Mouse (Mus musculus) bone marrow, adult 2 months (tissue): ENCODE results near the gene Dgcr6. TPM values are rescaled to one million over a fixed set of nuclear protein-coding genes. Genes with fewer than 3 reads are reported as not detected.
A peak's percentile ranks its signal among the peaks of the same experiment; 100 is the strongest.

Experiments
- H3K27ac ChIP-seq: fragments of 200-500 bp; 2 replicates; pipeline ENCODE4 v1.5.1; 2012; ENCODE audit warnings: low read depth, mild to moderate bottlenecking, control low read depth, inconsistent platforms, low read length; ENCODE audit not compliant: control insufficient read depth, poor library complexity, insufficient read depth
- H3K4me1 ChIP-seq: fragments of 200-500 bp; 2 replicates; pipeline ENCODE4 v1.6.1; 2011; ENCODE audit warnings: low read length; ENCODE audit not compliant: control insufficient read depth, insufficient read depth
- H3K4me3 ChIP-seq: fragments of 200-500 bp; replicated peaks from 2 replicates; pipeline ENCODE3; 2011; ENCODE audit warnings: mild to moderate bottlenecking, low read depth, low read length, control low read depth; ENCODE audit not compliant: control insufficient read depth
- CTCF ChIP-seq: fragments of 200-500 bp; IDR thresholded peaks from 2 replicates; pipeline ENCODE4 v1.5.1; 2011; ENCODE audit warnings: low read length, control low read depth; ENCODE audit not compliant: control insufficient read depth, insufficient read depth
- POLR2A ChIP-seq: fragments of 200-500 bp; IDR thresholded peaks from 2 replicates; pipeline ENCODE4 v1.6.1; 2011; ENCODE audit warnings: low read depth, mild to moderate bottlenecking, control low read depth, low read length, borderline replicate concordance; ENCODE audit not compliant: control insufficient read depth
- WGBS: fragments of 180-500 bp; shearing (Covaris S2); methylation state at CpG from one replicate; pipeline ENCODE4 v1.1.7; 2018; 5-methylcytosine and 5-hydroxymethylcytosine counted together
- polyA plus RNA-seq: library from polyadenylated mRNA; stranded (reverse); fragments of >200 nt; gene quantifications from 2 replicates; pipeline ENCODE4 v1.2.4, GENCODE M21; 2011; ENCODE audit warnings: low replicate concordance; ENCODE audit not compliant: missing spikeins, insufficient read depth, insufficient read length

Gene Dgcr6
- polyA plus RNA-seq, 1 experiment, result 71.5 TPM

DNA sequence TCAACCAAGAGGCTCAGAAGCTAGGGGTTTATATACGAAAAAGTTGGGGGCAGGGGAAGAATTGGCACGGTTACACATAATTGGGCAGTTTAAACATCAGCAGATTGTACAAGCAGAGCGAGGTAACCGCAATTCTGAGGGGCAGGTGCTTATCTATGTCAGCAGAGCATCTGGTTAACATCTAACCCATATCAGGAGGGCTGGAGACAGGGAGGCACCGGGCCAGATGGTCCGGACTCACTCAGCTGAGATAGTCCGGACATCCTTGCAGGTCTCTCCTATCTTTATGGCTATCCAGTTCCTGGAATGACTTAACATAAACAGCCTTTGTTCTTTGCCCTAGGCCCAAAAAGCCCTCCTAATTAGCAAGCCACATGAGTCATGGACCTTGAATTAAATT lies 58.4 kb downstream of the Dgcr6 start:
- 63% methylated on average over 7 of the region's 7 CpGs for WGBS

DNA sequence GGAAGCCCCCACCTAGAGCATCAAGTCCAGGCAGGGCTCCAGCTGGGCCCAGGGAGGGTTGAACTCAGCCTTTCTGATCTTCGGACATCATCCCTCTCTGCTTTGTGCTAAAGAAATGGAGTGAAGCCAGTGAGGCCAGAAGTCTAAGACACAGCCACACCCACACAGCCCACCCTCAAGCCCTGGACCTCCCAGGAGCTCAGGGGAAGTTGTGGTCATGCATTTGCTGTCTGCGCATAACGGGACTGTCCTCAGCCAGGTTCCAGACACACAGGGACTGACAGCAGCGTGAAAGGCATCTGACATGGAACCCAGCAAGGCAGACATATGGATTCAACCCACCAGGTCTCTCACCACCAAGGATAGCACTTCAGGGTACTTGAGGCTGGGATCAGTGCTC lies 63.8 kb downstream of the Dgcr6 start:
- no peak overlapping the region for H3K27ac ChIP-seq
- no peak overlapping the region for H3K4me3 ChIP-seq
- WGBS, result 25% methylated on average over 4 of the region's 4 CpGs
- TF ChIP-seq CTCF (no peak), POLR2A (no peak)
- no peaks in the 10 kb centered on the region; the same call in none of the 2 replicates for H3K4me1 ChIP-seq

More for the DNA sequence above, 58.4 kb downstream of the Dgcr6 start:
- TF ChIP-seq POLR2A (no peak), CTCF (no peak)
- Histone ChIP-seq H3K27ac (no peak overlapping the region), H3K4me3 (no peak overlapping the region), H3K4me1 (no peaks in the 10 kb centered on the region; the same call in none of the 2 replicates)

GRCm38 (mm10) chr16:18118285-18118684 lies 65.6 kb downstream of the Dgcr6 start:
- 11% methylated on average over 3 of the region's 3 CpGs for WGBS
- TF ChIP-seq POLR2A, result no peak
- Histone ChIP-seq H3K4me3 (no peak overlapping the region), H3K4me1 (no peaks in the 10 kb centered on the region; the same call in none of the 2 replicates), H3K27ac (no peak overlapping the region)

DNA sequence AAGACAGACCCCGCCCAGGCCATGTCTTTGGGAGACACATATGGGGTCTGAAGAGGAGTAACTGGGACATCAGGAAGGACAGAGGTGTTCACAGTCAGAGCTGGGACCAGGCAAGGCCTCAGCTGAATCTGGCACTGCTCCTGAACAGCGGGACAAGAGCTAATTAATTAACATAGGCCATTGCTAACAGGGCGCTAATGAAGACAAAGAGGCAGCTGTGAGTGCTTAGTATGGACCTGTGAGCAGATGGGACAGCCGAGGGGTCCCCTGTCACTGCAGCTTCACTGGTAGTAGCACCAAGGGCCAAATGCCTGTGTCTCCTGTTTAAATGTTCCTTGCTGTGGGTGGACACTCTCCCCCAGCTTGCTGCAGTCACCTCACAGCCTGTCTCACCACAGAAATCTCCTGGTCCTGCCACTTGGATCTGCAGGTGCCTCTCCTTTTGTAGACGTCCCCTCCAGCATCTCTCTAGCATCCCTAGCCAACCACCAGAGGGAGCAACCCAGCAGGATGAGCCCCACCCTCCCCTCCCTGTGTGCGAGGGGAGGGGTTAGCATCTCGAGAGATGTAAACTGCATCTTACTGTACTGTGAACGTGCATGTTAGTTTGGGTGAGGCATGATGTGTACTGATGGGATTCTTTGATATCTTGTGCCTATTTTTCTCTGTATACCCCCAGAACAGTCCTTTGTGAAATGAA lies 66.5 kb downstream of the Dgcr6 start:
- TF ChIP-seq CTCF, result peak; percentile 58
- TF ChIP-seq POLR2A, result no peak
- no peak overlapping the region for H3K4me3 ChIP-seq
- 45% methylated on average over 8 of the region's 8 CpGs for WGBS
- no peak overlapping the region for H3K27ac ChIP-seq
- no peaks in the 10 kb centered on the region; the same call in none of the 2 replicates for H3K4me1 ChIP-seq

Other genes with a start within 250 kb of the Dgcr6 start
- not detected in 2 replicates for gene B830017H08Rik, start 219.7 kb upstream of the Dgcr6 start, polyA plus RNA-seq
- 7.3 and 23.5 TPM in 2 replicates for gene Car15, start 214.5 kb upstream of the Dgcr6 start, polyA plus RNA-seq
- 0.66 and 2.2 TPM in 2 replicates for gene Gm20518, start 161.2 kb upstream of the Dgcr6 start, polyA plus RNA-seq
- not detected in 2 replicates for gene Tssk1, start 158.6 kb upstream of the Dgcr6 start, polyA plus RNA-seq
- 7.7 and 22.4 TPM in 2 replicates for gene Dgcr2, start 154.3 kb upstream of the Dgcr6 start, polyA plus RNA-seq
- gene Tssk2, start 154.2 kb upstream of the Dgcr6 start, polyA plus RNA-seq, result not detected in 2 replicates
- 14.2 and 19.2 TPM in 2 replicates for gene Ess2, start 141.5 kb upstream of the Dgcr6 start, polyA plus RNA-seq
- gene Gsc2, start 137.8 kb upstream of the Dgcr6 start, polyA plus RNA-seq, result not detected in 2 replicates
- gene Slc25a1, start 124.6 kb upstream of the Dgcr6 start, polyA plus RNA-seq, result 15.2 and 19.9 TPM in 2 replicates
- gene Vpreb2, start 72.4 kb upstream of the Dgcr6 start, polyA plus RNA-seq, result 3.1 TPM in 1 of 2 replicates, not detected in the other
- gene Prodh, start 37.3 kb downstream of the Dgcr6 start, polyA plus RNA-seq, result 7.8 and 20.6 TPM in 2 replicates
- gene Rtn4r, start 74.8 kb downstream of the Dgcr6 start, polyA plus RNA-seq, result 0.77 and 1.2 TPM in 2 replicates
- not detected in 2 replicates for gene Ccdc188, start 165.0 kb downstream of the Dgcr6 start, polyA plus RNA-seq
- gene Zdhhc8, start 182.3 kb downstream of the Dgcr6 start, polyA plus RNA-seq, result 3.6 and 11.7 TPM in 2 replicates
- gene Trmt2a, start 195.8 kb downstream of the Dgcr6 start, polyA plus RNA-seq, result 62.6 and 104 TPM in 2 replicates
- gene Ranbp1, start 195.9 kb downstream of the Dgcr6 start, polyA plus RNA-seq, result 90.1 and 125 TPM in 2 replicates
- not detected in 2 replicates for gene Gm49776, start 205.5 kb downstream of the Dgcr6 start, polyA plus RNA-seq
- 37.4 and 48.8 TPM in 2 replicates for gene Dgcr8, start 236.4 kb downstream of the Dgcr6 start, polyA plus RNA-seq